Mouse (Mus musculus) spleen, adult 2 months (tissue): ENCODE data around the gene Rab3d. TPM values are rescaled to one million over a fixed set of nuclear protein-coding genes. Genes with fewer than 3 reads are reported as not detected.
A peak's percentile ranks its signal among the peaks of the same experiment; 100 is the strongest.

Experiments
- DNase-seq, 2 experiments: peaks; one replicate each; pipeline versions ENCODE4 v3.0.0 to v3.0.0-alpha.2; 2012 to 2021; ENCODE audit warnings: low spot score in 2 of 2, low read depth in 1 of 2
- H3K27ac ChIP-seq: fragments of 200-500 bp; 2 replicates; pipeline ENCODE4 v1.5.1; 2012; ENCODE audit warnings: low read length, inconsistent platforms; ENCODE audit not compliant: insufficient read depth
- H3K27me3 ChIP-seq: fragments of 200-500 bp; 2 replicates; pipeline ENCODE4 v1.6.1; 2012; ENCODE audit warnings: mild to moderate bottlenecking, moderate library complexity, low read length, inconsistent platforms; ENCODE audit not compliant: control insufficient read depth, insufficient read depth
- H3K36me3 ChIP-seq: fragments of 200-500 bp; 2 replicates; pipeline ENCODE4 v1.6.1; 2012; ENCODE audit warnings: mild to moderate bottlenecking, low read length, inconsistent platforms; ENCODE audit not compliant: control insufficient read depth, insufficient read depth
- H3K4me1 ChIP-seq: fragments of 200-500 bp; 2 replicates; pipeline ENCODE4 v1.6.1; 2011; ENCODE audit warnings: inconsistent platforms; ENCODE audit not compliant: control insufficient read depth, insufficient read depth, insufficient read length
- H3K4me3 ChIP-seq: fragments of 200-500 bp; 2 replicates; pipeline ENCODE4 v1.5.1; 2011; ENCODE audit warnings: mild to moderate bottlenecking, inconsistent platforms; ENCODE audit not compliant: insufficient read depth, insufficient read length; ENCODE audit errors: extremely low read depth
- CTCF ChIP-seq: fragments of 200-500 bp; IDR thresholded peaks from 2 replicates; pipeline ENCODE4 v1.5.1; 2011; ENCODE audit warnings: mild to moderate bottlenecking, inconsistent platforms; ENCODE audit not compliant: insufficient read depth, insufficient read length, insufficient replicate concordance; ENCODE audit errors: extremely low read depth
- POLR2A ChIP-seq: fragments of 200-500 bp; IDR thresholded peaks from 2 replicates; pipeline ENCODE4 v1.6.1; 2011; ENCODE audit warnings: low read depth, low read length, inconsistent platforms
- WGBS: fragments of 180-500 bp; shearing (Covaris S2); methylation state at CpG from one replicate; pipeline ENCODE4 v1.1.7; 2018; 5-methylcytosine and 5-hydroxymethylcytosine counted together
- polyA plus RNA-seq: library from polyadenylated mRNA; depleted of rRNA; stranded (reverse); fragments of >200 nt; gene quantifications from 2 replicates; pipeline ENCODE4 v1.2.3, GENCODE M21; 2012

Gene Rab3d
- polyA plus RNA-seq, 1 experiment = 21.1 TPM

DNA sequence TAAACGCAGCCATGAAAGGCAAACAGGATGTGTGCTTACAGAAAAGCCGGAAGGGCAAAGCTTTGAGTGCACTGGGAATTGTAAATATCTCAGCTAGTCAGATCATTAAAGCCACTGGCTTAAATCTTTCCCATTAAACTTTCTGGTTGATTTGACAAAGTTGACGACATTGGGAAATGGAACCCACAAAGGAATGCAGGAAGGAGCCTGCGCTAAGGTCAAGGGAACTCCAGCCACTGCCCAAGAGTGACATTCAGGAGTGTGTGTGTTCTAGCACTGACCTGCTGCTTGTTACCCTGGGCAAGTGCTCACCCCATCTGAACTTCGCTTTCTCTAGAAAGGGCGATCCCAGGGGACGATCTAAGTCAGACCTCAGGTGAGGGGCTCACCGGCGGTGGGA, 42.1 kb upstream of the Rab3d start:
- Histone ChIP-seq H3K27ac (no peak overlapping the region), H3K36me3 (peaks cover 2% of the 10 kb centered on the region; the same call in 1 of the 2 replicates), H3K4me1 (peaks cover 15% of the 10 kb centered on the region), H3K27me3 (peaks cover 14% of the 10 kb centered on the region), H3K4me3 (no peak overlapping the region)
- DNase-seq = no peak
- WGBS = 89% methylated on average over 9 of the region's 9 CpGs
- no peak for TF ChIP-seq POLR2A
- TF ChIP-seq CTCF = no peak

DNA sequence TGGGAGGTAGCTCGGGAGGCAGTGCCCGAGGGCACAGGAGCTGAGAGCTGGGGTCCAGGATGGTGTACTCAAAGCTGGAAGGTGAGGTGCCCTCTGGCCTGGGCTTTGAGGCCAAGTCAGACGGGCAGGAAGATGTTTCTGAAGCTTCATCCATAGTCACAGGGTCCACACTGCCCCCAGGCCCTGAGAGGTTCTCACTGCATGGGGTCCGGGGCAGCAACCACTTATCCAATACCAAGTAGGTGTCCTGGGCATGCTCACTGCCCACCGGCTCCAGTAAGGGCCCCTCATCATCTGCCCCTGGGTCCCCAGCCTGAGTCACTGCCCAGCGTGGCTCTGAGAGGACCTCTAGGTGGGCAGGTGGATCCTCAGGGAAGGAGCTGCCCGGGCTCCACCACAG, 41.3 kb upstream of the Rab3d start:
- Histone ChIP-seq H3K27me3 (peaks cover 14% of the 10 kb centered on the region), H3K36me3 (peaks cover 2% of the 10 kb centered on the region; the same call in 1 of the 2 replicates), H3K4me3 (no peak overlapping the region), H3K27ac (no peak overlapping the region), H3K4me1 (peaks cover 15% of the 10 kb centered on the region)
- WGBS = 98% methylated on average over 7 of the region's 7 CpGs
- TF ChIP-seq CTCF = no peak
- DNase-seq = no peak

DNA sequence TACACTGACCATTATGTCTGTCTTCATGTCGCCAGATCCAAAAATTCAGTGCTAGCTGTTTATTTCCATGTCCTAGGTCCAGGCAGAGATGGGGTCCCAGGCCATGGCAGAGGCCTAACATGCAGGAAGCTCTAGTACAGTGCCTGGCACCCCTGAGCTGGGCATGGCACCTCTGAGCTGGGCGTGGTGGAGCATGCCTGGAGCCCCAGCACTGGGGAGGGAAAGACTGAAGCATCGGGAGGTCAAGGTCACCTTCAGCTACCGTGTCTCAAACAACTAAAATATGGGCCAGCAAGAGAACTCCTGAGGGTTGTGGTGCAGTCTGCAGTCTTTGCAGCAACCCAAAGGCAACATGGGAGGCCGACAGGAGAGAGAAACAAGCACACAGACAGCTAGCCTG, 40.4 kb upstream of the Rab3d start:
- no peak for DNase-seq
- WGBS = 91% methylated on average over 5 of the region's 5 CpGs
- H3K27ac ChIP-seq = no peak overlapping the region
- H3K4me1 ChIP-seq = peaks cover 15% of the 10 kb centered on the region
- TF ChIP-seq POLR2A = no peak
- no peak for TF ChIP-seq CTCF
- peaks cover 2% of the 10 kb centered on the region; the same call in 1 of the 2 replicates for H3K36me3 ChIP-seq
- no peak overlapping the region for H3K4me3 ChIP-seq
- H3K27me3 ChIP-seq = peaks cover 14% of the 10 kb centered on the region

DNA sequence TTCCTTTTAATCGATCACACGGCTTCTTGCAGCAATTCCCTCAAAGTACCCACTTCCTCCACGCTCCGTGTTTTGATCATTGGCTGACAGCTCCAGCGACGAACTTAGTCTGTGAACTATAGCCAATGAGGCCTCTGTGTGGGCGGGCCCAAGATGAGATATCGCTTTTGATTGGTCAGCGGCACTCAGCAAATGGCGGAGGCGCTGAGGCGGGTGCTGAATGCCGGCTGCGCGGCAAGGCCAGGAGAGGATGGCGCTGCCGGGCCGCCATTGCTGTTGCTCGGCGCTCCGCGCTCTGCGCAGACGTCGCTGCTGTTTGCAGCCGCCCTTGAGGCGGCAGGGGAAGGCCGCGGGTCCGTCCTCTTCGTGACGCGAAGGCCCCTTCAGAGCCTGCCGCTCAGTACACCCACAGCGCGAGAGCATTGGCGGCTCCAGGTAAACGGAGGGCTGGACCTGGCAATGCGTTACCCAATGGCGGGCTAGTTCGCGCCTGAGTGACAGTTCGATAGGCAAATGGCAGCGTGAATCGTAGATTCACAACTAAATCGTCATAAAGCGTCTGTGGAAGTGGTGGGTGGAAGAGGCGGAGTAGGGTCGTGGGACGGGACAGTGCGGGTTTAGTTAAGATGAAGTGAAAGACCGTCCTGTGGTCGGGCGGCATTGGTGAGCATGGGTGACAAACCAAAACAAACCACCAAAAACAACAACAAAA, 37.7 kb upstream of the Rab3d start, which contains the start of gene Swsap1:
Gene Swsap1 (plus strand): TSS at position 186 of the 712 bp plus-strand sequence.
- H3K27ac ChIP-seq = peak within 1 kb of the TSS; percentile 96
- peaks cover 3% of the 10 kb centered on the region; the same call in 1 of the 2 replicates for H3K4me1 ChIP-seq
- no peaks in the 10 kb centered on the region; the same call in 1 of the 2 replicates for H3K27me3 ChIP-seq
- H3K4me3 ChIP-seq = peak within 1 kb of the TSS; percentile 97
- DNase-seq = peak; percentile 98 to 99
- no peak for TF ChIP-seq CTCF
- TF ChIP-seq POLR2A = peak; percentile 44; the same call in 1 of the 2 replicates
- WGBS = under 1% methylated on average over 54 of the region's 54 CpGs
- H3K36me3 ChIP-seq = peaks cover 2% of the 10 kb centered on the region; the same call in 1 of the 2 replicates

DNA sequence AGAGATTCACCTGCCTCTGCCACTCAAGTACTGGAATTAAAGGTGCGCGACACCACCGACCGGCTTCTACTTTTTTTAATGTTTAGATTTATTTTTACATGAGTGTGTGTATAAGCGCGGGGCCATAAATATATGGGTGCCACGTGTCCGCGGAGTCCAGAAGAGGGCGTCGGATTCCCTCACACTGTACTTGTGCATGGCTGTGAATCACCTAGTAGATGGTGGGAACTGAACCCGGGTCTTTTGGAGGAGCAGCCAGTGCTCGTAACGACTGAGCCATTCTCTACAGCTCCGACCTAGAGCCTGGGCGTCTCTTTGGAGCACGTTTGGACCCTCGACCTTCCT, 37.2 kb upstream of the Rab3d start:
- Histone ChIP-seq H3K36me3 (peaks cover 2% of the 10 kb centered on the region; the same call in 1 of the 2 replicates), H3K4me3 (peak overlapping the region; percentile 97), H3K27ac (peak overlapping the region; percentile 96), H3K27me3 (no peaks in the 10 kb centered on the region), H3K4me1 (peaks cover 3% of the 10 kb centered on the region; the same call in 1 of the 2 replicates)
- DNase-seq = no peak
- 2% methylated on average over 18 of the region's 18 CpGs for WGBS
- peak; percentile 18; the same call in 1 of the 2 replicates for TF ChIP-seq CTCF
- no peak; the same call in 1 of the 2 replicates for TF ChIP-seq POLR2A

DNA sequence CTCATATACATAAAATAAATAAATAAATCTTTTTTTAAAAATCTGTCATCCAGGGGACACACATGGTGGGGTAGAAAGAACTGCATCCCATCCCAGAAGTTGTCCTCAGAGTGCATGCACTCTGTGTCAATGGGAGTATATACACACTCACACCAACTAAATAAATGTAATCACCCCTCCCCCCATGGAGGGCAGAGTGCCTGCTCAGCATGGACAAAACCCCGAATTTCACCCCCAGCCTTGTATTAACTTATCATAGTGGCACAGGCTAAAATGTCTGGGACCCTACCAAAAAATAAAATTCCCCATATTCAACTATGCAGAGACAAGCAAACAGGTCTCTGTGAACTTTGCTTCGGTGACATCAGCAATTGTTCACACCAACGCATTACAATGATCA, 36.6 kb upstream of the Rab3d start:
- Histone ChIP-seq H3K27me3 (no peaks in the 10 kb centered on the region), H3K4me1 (peaks cover 3% of the 10 kb centered on the region; the same call in 1 of the 2 replicates), H3K4me3 (no peak overlapping the region), H3K27ac (no peak overlapping the region), H3K36me3 (peaks cover 2% of the 10 kb centered on the region; the same call in 1 of the 2 replicates)
- WGBS = 78% methylated on average over 3 of the region's 3 CpGs
- no peak for TF ChIP-seq CTCF
- TF ChIP-seq POLR2A = no peak
- DNase-seq = no peak

DNA sequence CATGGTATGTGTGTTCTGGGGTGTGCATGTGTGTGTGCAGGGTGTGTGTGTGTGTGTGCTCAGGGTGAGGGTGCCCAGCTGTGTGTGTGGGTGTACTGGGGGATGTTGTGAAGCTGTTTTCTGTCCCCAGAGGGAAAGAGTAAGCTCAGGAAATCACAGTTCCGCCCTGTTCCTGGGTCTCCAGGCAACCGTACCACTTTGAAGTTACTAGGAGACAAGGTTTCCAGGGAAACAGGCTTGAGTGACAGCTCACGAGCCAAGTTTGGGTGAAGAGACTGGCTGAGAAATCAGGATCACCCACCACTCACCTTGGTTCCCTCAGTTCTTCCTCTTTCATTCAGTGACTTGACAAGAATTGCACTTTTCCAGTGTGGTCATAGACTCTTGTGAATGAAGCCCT, 35.6 kb upstream of the Rab3d start:
- H3K4me3 ChIP-seq = no peak overlapping the region
- H3K36me3 ChIP-seq = peaks cover 2% of the 10 kb centered on the region; the same call in 1 of the 2 replicates
- peaks cover 3% of the 10 kb centered on the region; the same call in 1 of the 2 replicates for H3K4me1 ChIP-seq
- TF ChIP-seq CTCF (no peak), POLR2A (no peak)
- H3K27ac ChIP-seq = no peak overlapping the region
- H3K27me3 ChIP-seq = no peaks in the 10 kb centered on the region
- no peak for DNase-seq
- 11% methylated on average over 3 of the region's 3 CpGs for whole genome bisulfite sequencing
